1 mouse cellular context compared by ENCODE assay signal in genomic region chr7:35586055-35586905, GRCm38 (mm10).
TF ChIP-seq lines count a peak whose summit lies in the region.

Gene Ankrd27, plus strand, starts transcription at chr7:35586244.

TF ChIP-seq in CH12.LX, 34 proteins besides CTCF, POLR2A, EP300 and RAD21 (continued from another document):
- TF ChIP-seq MXI1 (IDR thresholded peaks at IDR 0.05; ENCODE audit: low read depth, low read length) (0 out of 2 replicates have a peak, but pooled peaks have one; percentile 38), POLR2AphosphoS2 (IDR thresholded peaks at IDR 0.05; ENCODE audit: low read depth, low read length) (no peak), ZKSCAN1 (IDR thresholded peaks at IDR 0.05; ENCODE audit: borderline replicate concordance, low read depth, low read length) (no peak), GABPA (IDR thresholded peaks at IDR 0.05; ENCODE audit: insufficient replicate concordance, low read depth, low read length) (no peak), SIN3A (IDR thresholded peaks at IDR 0.05; ENCODE audit: low read length) (no peak; the same call in 1 of the 2 replicates), HCFC1 (IDR thresholded peaks at IDR 0.05; ENCODE audit: low read depth, low read length) (0 out of 2 replicates have a peak, but pooled peaks have one; percentile 44), NRF1 (IDR thresholded peaks at IDR 0.05; ENCODE audit: low read depth, low read length) (peak; percentile 79), BHLHE40 (IDR thresholded peaks at IDR 0.05; ENCODE audit: low read depth, low read length) (no peak; the same call in 1 of the 2 replicates), MAZ (IDR thresholded peaks at IDR 0.05; ENCODE audit: low read depth, low read length) (peak; percentile 50; the same call in 1 of the 2 replicates), JUND (conservative IDR thresholded peaks at IDR 0.05; ENCODE audit: low read depth, low read length) (no peak), ZC3H11A (IDR thresholded peaks at IDR 0.05; ENCODE audit: low read depth, low read length) (no peak)
